Mouse (Mus musculus) intestine, postnatal 0 days (tissue): ENCODE data around the gene Wdfy3. TPM values are rescaled to one million over a fixed set of nuclear protein-coding genes. Genes with fewer than 3 reads are reported as not detected.
"Not testable (repeated sequence)": the region's sequence is repeated elsewhere in the genome, so short reads cannot be mapped to it uniquely, and the experiment has no call there.

ENCODE experiments used
- ATAC-seq: fragments of 200-750 bp; cut with Nextera tagmentation; 2 replicates; pipeline ENCODE4 v1.8.0; 2017; ENCODE audit warnings: mild to moderate bottlenecking, moderate TSS enrichment, moderate library complexity
- H3K27ac ChIP-seq: fragments of 300-500 bp; sonication (generic); 2 replicates; pipeline ENCODE4 v1.5.1; 2014; ENCODE audit warnings: mild to moderate bottlenecking, low read depth, low read length, moderate library complexity
- H3K27me3 ChIP-seq: fragments of 300-500 bp; sonication (generic); replicated peaks from 2 replicates; pipeline ENCODE4 v1.6.1; 2014; ENCODE audit warnings: low read length, mixed read lengths; ENCODE audit not compliant: control insufficient read depth, insufficient read depth
- H3K36me3 ChIP-seq: fragments of 300-500 bp; sonication (generic); 2 replicates; pipeline ENCODE4 v1.6.1; 2014; ENCODE audit warnings: mild to moderate bottlenecking, moderate library complexity; ENCODE audit not compliant: control insufficient read depth, insufficient read depth
- H3K4me1 ChIP-seq: fragments of 300-500 bp; sonication (generic); replicated peaks from 2 replicates; pipeline ENCODE4 v1.6.1; 2014; ENCODE audit warnings: antibody characterized with exemption, low read length, mixed read lengths; ENCODE audit not compliant: control insufficient read depth, insufficient read depth
- H3K4me2 ChIP-seq: fragments of 300-500 bp; sonication (generic); replicated peaks from 2 replicates; pipeline ENCODE4 v1.6.1; 2014; ENCODE audit warnings: low read depth, mild to moderate bottlenecking, moderate library complexity
- H3K4me3 ChIP-seq: fragments of 300-500 bp; sonication (generic); 2 replicates; pipeline ENCODE4 v1.5.1; 2014; ENCODE audit warnings: low read depth, low read length
- H3K9ac ChIP-seq: fragments of 300-500 bp; sonication (generic); 2 replicates; pipeline ENCODE4 v1.6.1; 2014; ENCODE audit warnings: mild to moderate bottlenecking, low read depth, low read length
- H3K9me3 ChIP-seq: fragments of 300-500 bp; sonication (generic); 2 replicates; pipeline ENCODE4 v1.6.1; 2016; ENCODE audit warnings: mixed run types; ENCODE audit not compliant: control insufficient read depth
- CTCF ChIP-seq: sonication (generic); IDR thresholded peaks from 2 replicates; pipeline ENCODE4 v1.5.1; 2016; ENCODE audit warnings: low read depth, mild to moderate bottlenecking, control low read depth, antibody characterized with exemption, moderate library complexity
- WGBS: fragments of 180-500 bp; shearing (Covaris S2); extraction: QIAGEN DNeasy Blood & Tissue Kit; methylation state at CpG from one replicate; pipeline ENCODE4 v1.1.7; 2014; 5-methylcytosine and 5-hydroxymethylcytosine counted together
- polyA plus RNA-seq: library from polyadenylated mRNA; unstranded; fragments of >200 nt; fragmentation: Nextera tagmentation; extraction: Ambion mirVana; gene quantifications from 2 replicates; pipeline ENCODE4 v1.2.1, GENCODE M21; 2015

The Wdfy3 gene
- polyA plus RNA-seq, 1 experiment from 2014 or later = 7.0 TPM

DNA sequence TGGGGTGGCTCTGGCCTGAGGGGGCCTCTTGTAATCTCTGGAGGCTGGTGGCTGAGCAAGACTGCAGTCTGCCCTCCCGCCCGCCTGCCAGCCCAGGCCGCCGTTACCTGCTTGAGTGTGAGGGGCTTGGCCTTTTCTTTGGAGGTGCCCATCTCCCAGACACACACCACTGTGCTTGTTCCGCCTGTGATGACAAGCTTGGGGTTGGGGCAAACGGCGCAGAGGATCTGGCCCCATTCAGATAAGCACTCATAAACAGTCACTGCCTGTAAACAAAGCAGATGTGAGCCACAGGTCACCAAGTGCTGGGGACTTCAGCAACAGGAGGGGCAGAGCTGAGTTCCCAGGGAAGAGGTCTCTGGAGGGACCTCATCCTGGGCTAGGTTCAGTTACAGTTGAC is 218.6 kb downstream of the Wdfy3 start:
- Histone ChIP-seq H3K4me1 (no peaks in the 10 kb centered on the region), H3K9me3 (no peaks in the 10 kb centered on the region), H3K36me3 (peaks cover 94% of the 10 kb centered on the region), H3K27ac (no peak overlapping the region), H3K27me3 (no peaks in the 10 kb centered on the region), H3K9ac (no peak overlapping the region), H3K4me2 (no peak overlapping the region), H3K4me3 (no peak overlapping the region)
- WGBS = 69% methylated on average over 7 of the region's 7 CpGs
- no peak for TF ChIP-seq CTCF
- no peak for ATAC-seq

DNA sequence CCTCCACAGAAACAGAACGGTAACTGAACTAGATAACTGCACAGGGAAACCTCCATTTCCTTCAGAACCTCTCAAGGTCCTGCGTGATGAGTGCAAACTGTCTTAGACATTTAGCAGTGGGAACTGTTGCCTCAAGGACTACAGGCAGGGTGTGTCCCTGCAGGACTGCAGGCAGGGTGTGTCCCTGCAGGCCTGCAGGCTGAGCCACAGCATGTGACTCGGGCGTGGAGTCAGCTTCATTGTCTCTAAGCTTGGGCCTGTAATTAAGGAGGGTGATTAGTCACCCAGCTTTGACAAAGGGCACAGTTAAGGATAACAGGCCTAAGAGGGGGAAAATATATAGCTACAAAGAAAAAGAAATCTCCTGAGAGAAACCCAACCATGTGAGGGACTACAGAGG is 222.0 kb downstream of the Wdfy3 start:
- H3K4me3 ChIP-seq = no peak overlapping the region
- no peaks in the 10 kb centered on the region for H3K4me1 ChIP-seq
- H3K9me3 ChIP-seq = no peaks in the 10 kb centered on the region
- peak; percentile 11; the same call in 1 of the 2 replicates for TF ChIP-seq CTCF
- H3K27me3 ChIP-seq = no peaks in the 10 kb centered on the region
- H3K36me3 ChIP-seq = peaks cover 92% of the 10 kb centered on the region
- H3K4me2 ChIP-seq = no peak overlapping the region
- H3K9ac ChIP-seq = no peak overlapping the region
- H3K27ac ChIP-seq = peak overlapping the region; percentile 28
- WGBS = 43% methylated on average over 4 of the region's 4 CpGs
- peak; percentile 79 for ATAC-seq

DNA sequence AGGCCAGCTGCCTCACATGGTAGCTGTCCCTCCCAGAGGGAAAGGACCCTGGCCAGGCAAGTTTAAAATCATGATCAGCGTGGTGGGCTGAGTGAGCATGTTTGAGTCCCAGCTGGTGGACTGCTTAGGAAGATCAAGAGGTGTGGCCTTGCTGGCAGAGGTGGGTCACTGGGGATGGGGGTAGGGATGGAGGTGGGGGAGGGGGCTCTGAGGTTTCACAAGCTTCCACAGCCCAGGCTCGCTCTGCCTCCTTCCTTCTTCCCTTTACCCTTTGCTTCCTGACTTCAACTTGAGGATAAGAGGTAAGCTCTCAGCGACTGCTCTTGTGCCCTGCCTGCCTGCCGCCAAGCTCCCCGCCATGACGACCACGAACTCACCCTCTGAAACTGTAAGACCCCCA is 222.4 kb downstream of the Wdfy3 start:
- 79% methylated on average over 7 of the region's 7 CpGs for WGBS
- Histone ChIP-seq H3K27ac (peak overlapping the region; percentile 28; the same call in 1 of the 2 replicates), H3K9ac (no peak overlapping the region), H3K4me2 (no peak overlapping the region), H3K4me1 (no peaks in the 10 kb centered on the region), H3K27me3 (no peaks in the 10 kb centered on the region), H3K36me3 (peaks cover 91% of the 10 kb centered on the region), H3K4me3 (no peak overlapping the region), H3K9me3 (no peaks in the 10 kb centered on the region)
- TF ChIP-seq CTCF = no peak
- ATAC-seq = 0 out of 2 replicates have a peak, but pooled peaks have one; percentile 5

DNA sequence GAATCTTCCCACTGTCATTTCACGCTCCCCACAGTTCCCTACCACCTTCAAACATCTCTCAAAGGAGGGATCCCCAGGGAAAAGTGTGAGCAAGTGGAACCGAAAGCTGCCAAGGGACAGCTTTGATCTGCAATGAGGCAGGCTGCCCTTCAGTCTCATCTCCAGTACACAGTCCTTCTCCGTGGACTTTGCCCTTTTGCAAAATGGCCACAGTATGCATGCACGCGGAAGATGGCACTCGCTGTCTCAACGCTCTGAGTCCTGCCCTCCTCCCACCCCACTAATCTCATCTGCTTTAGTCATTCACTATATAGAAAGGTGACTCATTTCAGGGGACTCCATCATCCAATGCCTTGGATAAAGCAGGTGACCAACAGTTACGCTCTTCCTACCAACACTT is 223.8 kb downstream of the Wdfy3 start:
- no peak overlapping the region for H3K27ac ChIP-seq

DNA sequence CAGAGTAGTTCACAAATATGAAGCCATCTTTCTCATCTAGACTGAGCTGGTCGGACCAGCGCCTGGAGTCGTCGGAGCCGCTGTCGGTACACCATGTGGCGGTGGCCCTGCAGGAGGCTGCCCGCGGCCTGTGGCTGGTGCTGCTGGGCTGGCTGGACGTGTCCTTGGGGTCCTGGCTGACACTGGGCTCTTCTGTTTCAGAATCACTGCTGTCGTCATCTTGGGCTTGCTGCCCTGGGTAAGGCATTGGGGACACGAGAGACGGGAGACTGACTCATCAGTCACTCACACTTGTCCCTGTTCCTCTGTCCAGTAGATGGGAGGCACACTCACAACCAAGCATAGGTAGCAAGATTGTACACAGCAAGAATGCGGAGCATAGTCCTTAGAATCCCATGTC is 224.7 kb downstream of the Wdfy3 start:
- H3K4me1 ChIP-seq = no peaks in the 10 kb centered on the region
- TF ChIP-seq CTCF = no peak
- H3K36me3 ChIP-seq = peaks cover 95% of the 10 kb centered on the region
- no peak for ATAC-seq
- H3K9me3 ChIP-seq = no peaks in the 10 kb centered on the region
- H3K27ac ChIP-seq = no peak overlapping the region
- WGBS = 96% methylated on average over 14 of the region's 14 CpGs
- no peak overlapping the region for H3K4me3 ChIP-seq
- no peak overlapping the region for H3K4me2 ChIP-seq
- no peak overlapping the region for H3K9ac ChIP-seq
- H3K27me3 ChIP-seq = no peaks in the 10 kb centered on the region

More for the DNA sequence above, 223.8 kb downstream of the Wdfy3 start:
- Histone ChIP-seq H3K36me3 (peaks cover 91% of the 10 kb centered on the region), H3K27me3 (no peaks in the 10 kb centered on the region), H3K9ac (no peak overlapping the region), H3K4me2 (no peak overlapping the region), H3K9me3 (no peaks in the 10 kb centered on the region), H3K4me3 (no peak overlapping the region), H3K4me1 (no peaks in the 10 kb centered on the region)
- ATAC-seq = peak; percentile 43; the same call in 1 of the 2 replicates
- WGBS = 72% methylated on average over 8 of the region's 8 CpGs
- no peak for TF ChIP-seq CTCF

DNA sequence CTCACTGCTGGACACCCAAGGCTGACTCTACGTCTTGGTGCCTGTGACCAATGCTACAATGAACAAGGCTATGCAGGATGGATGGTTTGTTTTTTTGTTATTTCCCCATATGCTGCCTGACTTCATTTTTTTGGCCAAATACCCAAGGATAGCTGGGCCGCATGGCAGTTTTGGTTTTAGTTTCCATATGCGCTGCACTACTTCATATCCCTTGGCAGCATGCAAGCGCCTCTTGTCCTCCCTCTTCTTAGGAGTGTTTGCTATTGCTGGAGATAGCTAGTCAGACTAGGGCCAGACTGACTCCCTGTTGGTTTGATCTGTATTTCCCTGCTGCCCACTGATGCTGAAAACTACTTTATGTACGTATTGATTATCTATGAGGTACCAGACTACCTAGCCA is 229.2 kb downstream of the Wdfy3 start:
- H3K9ac ChIP-seq = no peak overlapping the region
- H3K27me3 ChIP-seq = no peaks in the 10 kb centered on the region
- no peaks in the 10 kb centered on the region for H3K9me3 ChIP-seq
- no peak for TF ChIP-seq CTCF
- no peak overlapping the region for H3K4me2 ChIP-seq
- WGBS = 93% methylated on average over 5 of the region's 5 CpGs
- no peak overlapping the region for H3K27ac ChIP-seq
- peaks cover 76% of the 10 kb centered on the region for H3K36me3 ChIP-seq
- no peaks in the 10 kb centered on the region for H3K4me1 ChIP-seq
- H3K4me3 ChIP-seq = no peak overlapping the region
- no peak for ATAC-seq

DNA sequence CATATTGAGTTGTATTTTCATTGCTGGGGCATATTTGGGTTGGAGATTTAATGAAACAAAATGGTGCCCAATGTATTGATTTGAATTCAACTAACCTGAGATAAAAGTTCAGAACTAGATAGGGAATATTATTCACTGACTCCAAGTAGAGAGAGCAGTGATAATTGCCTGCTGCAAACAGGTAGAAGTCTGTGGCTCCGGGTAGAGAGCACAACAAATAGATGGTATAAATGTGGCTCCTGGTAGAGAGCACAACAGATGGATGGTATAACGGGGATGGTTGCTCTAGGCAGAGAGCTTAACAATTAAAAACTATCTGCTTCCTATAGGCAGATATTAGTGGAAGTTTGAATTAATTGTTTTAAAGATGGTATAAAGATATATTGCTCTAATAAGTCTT is 232.1 kb downstream of the Wdfy3 start:
- H3K4me2 ChIP-seq, H3K9ac ChIP-seq, H3K27ac ChIP-seq, H3K4me3 ChIP-seq, H3K9me3 ChIP-seq, H3K27me3 ChIP-seq, ATAC-seq, H3K4me1 ChIP-seq: not testable (repeated sequence)
- WGBS = 93% methylated on average over 2 of the region's 2 CpGs
- H3K36me3 ChIP-seq = peaks cover 60% of the 10 kb centered on the region
